Mouse (Mus musculus) erythroblast, embryonic 14.5 days (primary cell): ENCODE data around the gene Bnipl.

Experiments used
- GATA1 ChIP-seq: IDR thresholded peaks from 2 replicates; pipeline ENCODE4 v1.6.1; 2012; ENCODE audit warnings: low read length, inconsistent platforms, mixed read lengths
- TAL1 ChIP-seq: IDR thresholded peaks from 3 replicates; pipeline ENCODE4 v1.6.1; 2012; ENCODE audit warnings: low read length, inconsistent platforms, mixed read lengths

DNA sequence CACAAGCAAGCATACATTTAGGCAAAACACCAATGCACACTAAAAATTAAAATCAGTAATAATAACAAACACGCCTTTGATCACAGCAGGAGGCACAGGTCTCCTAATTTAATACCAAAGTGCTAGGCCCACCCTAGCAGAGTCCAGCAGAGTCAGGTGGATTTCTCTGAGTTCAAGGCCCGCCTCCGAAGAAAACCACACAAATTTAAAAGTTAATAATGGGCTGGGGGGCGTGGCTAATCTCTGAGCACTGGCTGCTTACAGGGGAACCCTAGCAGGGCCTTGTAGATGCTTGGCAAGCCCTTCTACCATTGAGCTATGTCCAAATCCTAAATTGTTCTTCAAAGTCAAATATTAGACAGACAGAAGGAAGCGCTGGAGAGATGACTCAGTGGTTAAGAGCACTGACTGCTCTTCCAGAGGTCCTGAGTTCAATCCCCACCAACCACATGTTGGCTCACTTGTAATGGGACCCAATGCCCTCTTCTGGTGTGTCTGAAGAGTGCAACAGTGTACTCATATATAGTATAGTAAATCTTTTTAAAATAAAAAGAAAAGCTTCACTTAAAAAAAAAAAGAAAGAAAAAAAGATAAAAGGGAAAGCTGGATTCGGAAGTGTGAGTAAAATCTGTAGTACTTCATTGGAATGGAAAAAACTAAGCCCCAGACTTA, 32.4 kb downstream of the Bnipl start:
- no peak for TF ChIP-seq TAL1
- TF ChIP-seq GATA1 = no peak
